Mouse (Mus musculus) hindbrain, embryonic 13.5 days (tissue): Measurements from ENCODE around the gene Tnpo1. TPM values are rescaled to one million over a fixed set of nuclear protein-coding genes. Genes with fewer than 3 reads are reported as not detected.
A peak's percentile ranks its signal among the peaks of the same experiment; 100 is the strongest.
"Not testable (repeated sequence)": the region's sequence is repeated elsewhere in the genome, so short reads cannot be mapped to it uniquely, and the experiment has no call there.

ENCODE experiments used
- ATAC-seq: fragments of 200-750 bp; cut with Nextera tagmentation; 2 replicates; pipeline ENCODE4 v1.8.0; 2017; ENCODE audit warnings: moderate TSS enrichment; ENCODE audit not compliant: low FRiP score
- H3K27ac ChIP-seq: fragments of 300-500 bp; sonication (generic); 2 replicates; pipeline ENCODE4 v1.5.1; 2015; ENCODE audit warnings: inconsistent platforms, mild to moderate bottlenecking, moderate library complexity
- H3K27me3 ChIP-seq: fragments of 300-500 bp; sonication (generic); 2 replicates; pipeline ENCODE4 v1.6.1; 2015; ENCODE audit warnings: mild to moderate bottlenecking, inconsistent platforms
- H3K36me3 ChIP-seq: fragments of 300-500 bp; sonication (generic); 2 replicates; pipeline ENCODE4 v1.6.1; 2015; ENCODE audit warnings: mild to moderate bottlenecking, inconsistent platforms
- H3K4me1 ChIP-seq: fragments of 300-500 bp; sonication (generic); replicated peaks from 2 replicates; pipeline ENCODE4 v1.6.1; 2015; ENCODE audit warnings: inconsistent platforms
- H3K4me2 ChIP-seq: fragments of 300-500 bp; sonication (generic); 2 replicates; pipeline ENCODE4 v1.6.1; 2015; ENCODE audit warnings: inconsistent platforms, mild to moderate bottlenecking, moderate library complexity
- H3K4me3 ChIP-seq: fragments of 300-500 bp; sonication (generic); 2 replicates; pipeline ENCODE4 v1.5.1; 2015; ENCODE audit warnings: mild to moderate bottlenecking, inconsistent platforms
- H3K9ac ChIP-seq: fragments of 300-500 bp; sonication (generic); 2 replicates; pipeline ENCODE4 v1.6.1; 2015; ENCODE audit warnings: mild to moderate bottlenecking, inconsistent platforms
- H3K9me3 ChIP-seq: fragments of 300-500 bp; sonication (generic); 2 replicates; pipeline ENCODE4 v1.6.1; 2016; ENCODE audit warnings: inconsistent platforms
- WGBS: fragments of 180-500 bp; shearing (Covaris S2); methylation state at CpG from one replicate; pipeline ENCODE4 v1.1.7; 2015; 5-methylcytosine and 5-hydroxymethylcytosine counted together
- polyA plus RNA-seq: library from polyadenylated mRNA; unstranded; fragments of >200 nt; fragmentation: Nextera tagmentation; extraction: Ambion mirVana; gene quantifications from 2 replicates; pipeline ENCODE4 v1.2.1, GENCODE M21; 2015

Gene Tnpo1
- polyA plus RNA-seq, 1 experiment from 2014 or later: 59.5 TPM

DNA sequence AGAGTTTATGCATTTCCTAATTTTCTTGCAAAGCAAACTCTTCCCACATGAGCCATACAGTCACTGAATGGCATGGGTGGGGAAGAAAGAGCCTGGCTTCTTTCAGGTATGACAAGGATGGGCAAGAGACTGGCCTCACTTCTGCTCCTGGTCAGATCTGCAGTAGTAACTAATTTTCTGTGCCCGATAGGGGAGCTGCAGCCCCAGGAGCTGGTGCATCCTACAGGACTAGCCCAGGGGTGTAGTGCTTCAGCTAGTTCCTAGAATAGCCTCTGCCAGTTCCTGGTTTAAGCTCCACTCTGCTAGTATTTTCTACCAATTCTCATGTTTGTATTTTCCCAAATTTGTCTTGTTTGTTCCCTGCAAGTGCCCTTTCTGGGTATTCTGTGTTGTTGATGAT is 92.0 kb downstream of the Tnpo1 start:
- Histone ChIP-seq H3K9me3 (no peaks in the 10 kb centered on the region), H3K4me1 (no peaks in the 10 kb centered on the region), H3K36me3 (peaks cover 20% of the 10 kb centered on the region), H3K27ac (0 out of 2 replicates have a peak overlapping the region, but pooled peaks have one; percentile 40), H3K4me3 (no peak overlapping the region), H3K4me2 (no peak overlapping the region), H3K27me3 (no peaks in the 10 kb centered on the region), H3K9ac (no peak overlapping the region)
- ATAC-seq: no peak
- 45% methylated on average over 1 of the region's 1 CpGs for WGBS

DNA sequence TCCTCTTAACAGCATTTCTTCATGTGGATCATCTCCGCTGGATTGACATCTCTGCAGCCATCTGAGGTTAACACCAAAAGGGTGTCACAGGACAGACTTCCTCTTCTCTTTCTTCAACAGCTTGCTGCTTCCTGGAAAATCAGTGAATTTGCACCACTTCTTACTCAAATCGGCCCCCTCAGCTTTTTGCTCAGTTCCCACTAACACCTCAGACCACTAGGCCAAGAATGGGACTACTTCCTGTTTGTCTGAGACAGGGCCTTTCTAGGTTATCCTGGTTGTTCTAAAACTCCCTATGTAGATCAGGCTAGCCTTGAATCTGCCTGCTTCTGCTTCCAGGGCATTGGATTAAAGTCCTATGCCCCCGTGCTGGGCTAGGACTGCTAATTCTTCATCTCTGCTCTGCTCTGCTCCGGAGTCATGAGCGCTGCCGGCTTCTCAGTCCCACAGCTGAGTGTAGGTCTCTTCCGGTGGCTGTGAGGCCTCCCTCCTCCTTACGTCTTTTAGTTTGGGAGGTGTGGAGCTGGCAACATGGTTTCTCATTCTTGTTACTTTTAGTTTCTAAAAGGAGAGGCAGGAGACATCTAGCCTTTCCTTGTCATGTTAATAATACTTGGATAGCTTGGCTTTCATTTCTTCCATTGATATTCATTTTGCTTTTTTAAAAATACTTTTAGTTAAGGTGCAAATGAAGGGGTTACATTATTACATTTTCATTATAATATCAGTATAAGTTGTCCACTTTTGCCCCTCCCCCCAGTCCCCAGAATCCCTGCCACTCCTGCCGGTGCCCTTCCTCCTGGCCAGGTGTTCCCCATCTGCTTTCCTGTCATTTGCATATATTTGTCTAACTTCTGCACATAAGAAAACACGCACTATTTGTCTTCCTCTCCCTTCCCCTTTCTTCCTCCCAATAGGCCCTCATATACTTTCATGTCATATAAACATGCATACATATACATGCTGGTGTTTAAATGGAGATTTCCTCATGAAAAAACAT is 93.4 kb downstream of the Tnpo1 start:
- H3K4me3 ChIP-seq: no peak overlapping the region
- H3K36me3 ChIP-seq: peaks cover 10% of the 10 kb centered on the region
- no peak overlapping the region for H3K4me2 ChIP-seq
- 82% methylated on average over 10 of the region's 10 CpGs for WGBS
- H3K4me1 ChIP-seq: no peaks in the 10 kb centered on the region
- no peak for ATAC-seq
- no peak overlapping the region for H3K27ac ChIP-seq
- H3K27me3 ChIP-seq: no peaks in the 10 kb centered on the region
- no peak overlapping the region for H3K9ac ChIP-seq
- no peaks in the 10 kb centered on the region for H3K9me3 ChIP-seq

DNA sequence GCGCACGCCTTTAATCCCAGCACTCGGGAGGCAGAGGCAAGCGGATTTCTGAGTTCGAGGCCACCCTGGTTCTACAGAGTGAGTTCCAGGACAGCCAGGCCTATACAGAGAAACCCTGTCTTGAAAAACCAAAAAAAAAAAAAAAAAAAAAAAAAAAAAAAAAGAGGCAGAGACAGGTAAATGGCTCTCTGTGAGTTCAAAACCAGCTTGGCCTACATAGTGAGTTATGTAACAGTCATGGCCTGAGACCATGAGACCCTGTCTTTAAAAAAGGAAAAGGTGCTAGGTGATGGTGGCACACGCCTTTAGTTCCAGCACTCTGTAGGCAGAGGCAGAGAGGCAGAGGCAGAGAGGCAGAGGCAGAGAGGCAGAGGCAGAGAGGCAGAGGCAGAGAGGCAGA is 97.2 kb downstream of the Tnpo1 start:
- H3K4me3 ChIP-seq: not testable (repeated sequence)

DNA sequence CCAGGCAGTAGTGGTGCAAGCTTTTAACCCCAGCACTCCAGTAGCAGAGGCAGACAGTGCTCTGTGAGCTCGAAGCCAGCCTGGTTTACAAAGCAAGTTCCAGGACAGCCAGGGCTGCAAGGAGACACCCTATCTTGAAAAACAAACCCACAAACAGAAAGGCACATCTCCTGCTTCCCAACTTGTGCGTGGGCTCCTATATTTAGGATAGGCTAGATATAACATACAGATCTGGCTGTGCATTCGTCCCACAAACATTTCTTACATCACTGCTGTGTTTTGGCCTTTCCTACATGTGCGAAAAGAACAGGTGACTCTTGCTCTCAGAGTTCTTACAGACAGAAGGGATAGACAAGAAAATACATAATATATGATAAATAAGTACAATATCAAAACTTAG is 100.6 kb downstream of the Tnpo1 start:
- Histone ChIP-seq H3K9me3 (no peaks in the 10 kb centered on the region), H3K27ac (no peak overlapping the region), H3K4me2 (no peak overlapping the region), H3K4me3 (no peak overlapping the region), H3K9ac (no peak overlapping the region), H3K36me3 (no peaks in the 10 kb centered on the region), H3K4me1 (no peaks in the 10 kb centered on the region), H3K27me3 (no peaks in the 10 kb centered on the region)
- WGBS: 84% methylated on average over 4 of the region's 4 CpGs
- ATAC-seq: no peak

More for the DNA sequence above, 97.2 kb downstream of the Tnpo1 start:
- not testable (repeated sequence) for H3K9me3 ChIP-seq, H3K36me3 ChIP-seq, H3K9ac ChIP-seq, H3K4me1 ChIP-seq, ATAC-seq, H3K4me2 ChIP-seq, H3K27ac ChIP-seq, H3K27me3 ChIP-seq
- 96% methylated on average over 6 of the region's 6 CpGs for WGBS

DNA sequence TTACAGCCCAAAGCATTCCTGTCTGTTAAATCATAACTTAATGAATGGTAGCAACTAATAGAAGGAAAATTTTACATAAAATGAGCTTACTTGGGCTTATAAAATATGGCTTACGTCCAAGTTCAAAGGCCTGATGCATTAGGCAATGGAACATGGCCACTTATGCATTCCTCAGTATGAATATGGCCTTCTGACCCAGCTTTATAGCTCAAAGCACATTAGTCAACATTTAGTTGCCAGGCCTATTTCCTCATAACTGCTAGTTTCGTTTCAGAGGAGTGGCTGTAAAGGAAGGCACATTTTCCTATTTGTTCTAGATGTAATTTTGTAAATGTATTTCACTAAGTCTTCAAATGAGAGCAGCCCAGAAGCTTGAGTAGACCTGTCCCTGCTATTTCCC is 107.1 kb downstream of the Tnpo1 start:
- Histone ChIP-seq H3K9ac (no peak overlapping the region), H3K27me3 (no peaks in the 10 kb centered on the region), H3K4me3 (no peak overlapping the region), H3K4me1 (no peaks in the 10 kb centered on the region), H3K9me3 (no peaks in the 10 kb centered on the region), H3K36me3 (no peaks in the 10 kb centered on the region), H3K4me2 (no peak overlapping the region), H3K27ac (no peak overlapping the region)
- 83% methylated on average over 2 of the region's 2 CpGs for WGBS
- no peak for ATAC-seq

DNA sequence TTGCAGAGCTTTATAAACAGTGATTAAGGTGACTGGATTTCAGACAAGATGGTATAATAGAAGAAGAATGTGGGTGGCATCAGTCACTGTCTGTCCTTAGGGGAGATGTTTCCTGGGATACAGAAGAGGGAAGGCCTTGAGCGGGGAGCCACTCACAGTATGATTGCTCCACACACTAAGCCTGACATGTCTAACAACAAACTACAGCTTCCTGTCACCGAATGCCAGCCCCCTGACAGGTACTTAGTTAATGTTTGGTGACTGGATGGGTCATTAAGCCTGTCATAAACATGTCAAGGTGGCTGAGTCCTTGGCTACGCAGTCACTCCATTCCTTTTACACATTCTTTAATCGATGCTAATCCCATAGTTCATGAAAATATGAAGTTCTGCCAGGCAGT is 108.0 kb downstream of the Tnpo1 start:
- Histone ChIP-seq H3K4me3 (no peak overlapping the region), H3K27me3 (no peaks in the 10 kb centered on the region), H3K27ac (no peak overlapping the region), H3K9ac (no peak overlapping the region), H3K4me2 (no peak overlapping the region), H3K36me3 (no peaks in the 10 kb centered on the region), H3K9me3 (no peaks in the 10 kb centered on the region), H3K4me1 (peaks cover 7% of the 10 kb centered on the region)
- no peak for ATAC-seq
- 54% methylated on average over 4 of the region's 4 CpGs for WGBS

DNA sequence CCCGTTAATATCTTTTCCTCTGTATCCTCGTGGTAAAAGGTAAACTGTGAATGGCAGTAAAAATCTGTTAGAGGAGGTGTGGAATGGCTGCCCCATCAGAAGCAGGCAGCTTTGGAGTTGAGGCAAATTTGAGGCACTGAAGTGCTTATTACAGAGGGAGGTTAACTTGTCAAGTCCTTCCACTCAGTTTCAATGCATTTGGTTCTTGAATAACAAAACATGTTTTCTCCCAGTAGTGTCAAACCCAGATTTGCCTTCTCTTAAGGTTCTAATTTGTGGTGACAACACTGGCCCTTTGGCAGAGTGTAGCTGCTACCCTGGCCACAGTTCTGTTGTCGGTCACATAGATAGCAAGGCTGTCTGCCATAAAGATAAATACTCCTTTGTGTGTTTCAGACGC is 108.4 kb downstream of the Tnpo1 start:
- H3K4me1 ChIP-seq: peaks cover 9% of the 10 kb centered on the region
- no peaks in the 10 kb centered on the region for H3K36me3 ChIP-seq
- H3K4me3 ChIP-seq: no peak overlapping the region
- H3K9me3 ChIP-seq: no peaks in the 10 kb centered on the region
- H3K9ac ChIP-seq: no peak overlapping the region
- no peak overlapping the region for H3K27ac ChIP-seq
- no peaks in the 10 kb centered on the region for H3K27me3 ChIP-seq
- ATAC-seq: no peak
- H3K4me2 ChIP-seq: no peak overlapping the region
- WGBS: 49% methylated on average over 4 of the region's 4 CpGs

DNA sequence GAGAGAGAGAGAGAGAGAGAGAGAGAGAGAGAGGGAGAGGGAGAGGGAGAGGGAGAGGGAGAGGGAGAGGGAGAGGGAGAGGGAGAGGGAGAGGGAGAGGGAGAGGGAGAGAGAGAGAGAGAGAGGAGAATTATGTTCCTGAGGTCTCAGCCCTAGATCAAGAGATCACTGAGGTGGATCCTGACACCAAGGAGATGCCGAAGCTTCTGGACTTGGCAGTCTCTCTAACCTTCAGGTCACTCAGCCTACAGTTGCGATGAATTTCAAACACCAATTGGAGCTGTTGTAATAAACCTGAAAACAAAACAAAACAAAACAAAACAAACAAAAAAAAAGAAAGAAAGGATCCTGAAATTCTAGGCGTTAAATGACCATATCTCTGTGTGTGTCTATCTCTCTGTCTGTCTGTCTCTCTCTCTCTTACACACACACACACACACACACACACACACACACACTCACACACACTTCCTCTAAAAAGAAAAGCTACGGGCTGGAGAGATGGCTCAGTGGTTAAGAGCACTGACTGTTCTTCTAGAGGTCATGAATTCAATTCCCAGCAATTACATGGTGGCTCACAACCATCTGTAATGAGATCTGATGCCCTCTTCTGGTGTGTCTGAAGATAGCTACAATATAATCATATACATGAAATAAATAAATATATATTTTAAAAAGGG is 109.1 kb downstream of the Tnpo1 start:
- 83% methylated on average over 4 of the region's 4 CpGs for WGBS
- not testable (repeated sequence) for H3K4me2 ChIP-seq, H3K4me3 ChIP-seq, H3K36me3 ChIP-seq, H3K27ac ChIP-seq, H3K9me3 ChIP-seq, H3K9ac ChIP-seq, H3K27me3 ChIP-seq, ATAC-seq
- H3K4me1 ChIP-seq: peaks cover 14% of the 10 kb centered on the region

DNA sequence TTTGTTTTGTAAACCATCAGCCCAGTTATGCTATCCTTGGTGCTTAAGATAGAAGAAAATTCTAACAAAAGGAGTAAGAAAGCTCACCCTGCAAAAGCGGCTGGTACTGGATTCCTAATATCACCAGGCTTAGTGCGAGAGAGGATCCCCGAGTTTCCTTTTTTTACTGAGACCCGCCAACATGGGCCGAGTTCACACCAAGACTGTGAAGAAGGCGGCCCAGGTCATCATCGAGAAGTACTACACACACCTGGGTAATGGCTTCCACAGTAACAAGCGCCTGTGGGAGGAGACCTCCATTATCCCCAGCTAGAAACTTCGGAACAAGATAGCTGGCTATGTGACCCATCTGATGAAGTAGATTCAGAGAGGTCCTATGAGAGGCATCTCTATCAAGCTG is 109.6 kb downstream of the Tnpo1 start:
- no peaks in the 10 kb centered on the region for H3K36me3 ChIP-seq
- ATAC-seq: no peak
- peaks cover 14% of the 10 kb centered on the region for H3K4me1 ChIP-seq
- H3K27me3 ChIP-seq: no peaks in the 10 kb centered on the region
- no peak overlapping the region for H3K4me2 ChIP-seq
- H3K4me3 ChIP-seq: no peak overlapping the region
- no peaks in the 10 kb centered on the region for H3K9me3 ChIP-seq
- WGBS: 87% methylated on average over 9 of the region's 9 CpGs
- H3K9ac ChIP-seq: no peak overlapping the region
- H3K27ac ChIP-seq: no peak overlapping the region

DNA sequence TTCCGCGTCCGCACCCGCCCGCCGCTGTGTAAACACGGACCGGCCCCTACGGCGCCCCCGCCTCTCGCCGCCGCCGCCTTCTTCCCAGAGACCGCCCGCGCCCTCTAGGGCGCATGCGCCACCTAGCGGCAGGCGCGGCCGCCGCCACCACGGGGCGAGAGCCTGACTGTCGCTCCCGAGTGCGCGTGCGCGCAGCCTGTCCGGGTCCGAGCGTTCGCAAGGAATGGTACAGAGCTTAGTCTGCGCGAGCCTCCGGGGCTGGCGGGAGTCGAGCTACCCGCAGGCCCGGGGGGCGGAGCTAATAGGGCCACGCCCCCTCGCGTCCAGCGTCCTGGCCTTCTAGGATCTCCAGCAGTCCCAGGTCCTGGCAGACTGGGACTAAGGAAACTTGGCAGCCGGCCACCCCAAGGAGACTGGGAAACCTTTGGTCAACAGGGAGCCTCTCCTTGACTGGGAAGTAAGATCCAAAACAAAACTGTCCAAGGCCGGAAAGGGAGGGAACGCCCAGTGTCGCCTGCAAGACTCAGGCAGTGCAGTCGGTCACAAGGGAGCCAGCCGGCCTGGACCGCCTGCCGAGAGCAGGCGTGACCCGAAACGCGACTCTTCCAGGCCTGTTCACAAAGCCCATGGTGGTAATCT is 110.9 kb downstream of the Tnpo1 start, which contains the start of gene Fcho2:
Gene Fcho2, minus strand, starts transcription at position 303 of the 639 bp plus-strand sequence.
- Histone ChIP-seq H3K27me3 (no peaks in the 10 kb centered on the region), H3K4me3 (peak within 1 kb of the TSS; percentile 92), H3K9me3 (no peaks in the 10 kb centered on the region), H3K4me1 (peaks cover 15% of the 10 kb centered on the region), H3K4me2 (peak within 1 kb of the TSS; percentile 62), H3K9ac (peak within 1 kb of the TSS; percentile 93), H3K36me3 (no peaks in the 10 kb centered on the region), H3K27ac (peak within 1 kb of the TSS; percentile 95)
- 0% methylated on average over 55 of the region's 61 CpGs for WGBS
- ATAC-seq: peak; percentile 96

DNA sequence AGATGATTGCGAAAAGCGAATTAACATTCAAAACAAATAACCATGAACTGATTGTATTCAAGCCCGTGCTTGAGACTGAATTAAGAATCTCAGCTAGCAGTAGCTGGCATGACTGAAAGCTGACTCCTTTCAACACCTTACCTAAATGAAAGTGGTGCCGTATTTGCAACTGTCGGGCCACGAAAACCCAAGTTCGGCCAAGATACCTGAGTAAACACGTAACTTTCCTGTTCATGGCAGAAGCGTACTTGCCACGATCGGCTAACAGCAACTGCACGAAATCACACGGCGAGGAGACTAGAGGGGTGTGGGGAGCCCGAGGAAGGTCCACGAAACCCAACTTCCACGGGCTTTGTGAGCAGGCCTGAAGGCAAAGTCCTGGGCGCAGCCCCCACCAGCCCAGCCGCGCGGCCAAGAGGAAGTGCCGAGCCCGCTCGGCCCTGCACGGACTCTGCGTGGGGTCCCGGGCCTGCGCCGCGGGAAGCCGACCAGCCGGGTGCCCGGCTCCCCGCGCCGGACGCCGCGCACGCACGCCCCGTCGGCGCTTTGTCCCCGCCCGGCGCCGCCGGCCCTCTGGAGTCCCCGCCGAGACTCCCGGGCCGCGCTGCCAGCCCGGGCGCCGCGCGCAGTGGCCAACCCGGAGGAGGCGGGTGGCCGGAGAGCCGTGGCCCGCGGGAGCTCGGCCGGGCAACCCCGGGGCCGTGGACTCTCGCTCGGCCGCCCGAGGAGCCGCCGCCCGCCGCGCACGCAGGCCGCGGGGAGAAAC is 111.7 kb downstream of the Tnpo1 start:
- Histone ChIP-seq H3K4me1 (peaks cover 17% of the 10 kb centered on the region), H3K4me3 (peak overlapping the region; percentile 92), H3K9me3 (no peaks in the 10 kb centered on the region), H3K27me3 (no peaks in the 10 kb centered on the region), H3K4me2 (peak overlapping the region; percentile 62), H3K36me3 (no peaks in the 10 kb centered on the region), H3K9ac (peak overlapping the region; percentile 93), H3K27ac (peak overlapping the region; percentile 95)
- ATAC-seq: peak; percentile 71
- WGBS: under 1% methylated on average over 51 of the region's 81 CpGs
